Mouse (Mus musculus) monocyte, adult 59 days (primary cell): ENCODE measurements around the gene Gm47995. TPM values are rescaled to one million over a fixed set of nuclear protein-coding genes. Genes with fewer than 3 reads are reported as not detected.

ENCODE experiments used
- total RNA-seq, 2 experiments: library from RNA; stranded (reverse); gene quantifications; one replicate each; pipeline ENCODE4 v1.2.4; 2023

Gene Gm47995
- under 1 TPM in 1 of 2 experiments, not detected in 1; 0.61 TPM for total RNA-seq

GRCm38 (mm10) chr1:151198120-151198519, at the start of gene Gm47995:
Gm47995 (plus strand) TSS chr1:151198448.

DNA sequence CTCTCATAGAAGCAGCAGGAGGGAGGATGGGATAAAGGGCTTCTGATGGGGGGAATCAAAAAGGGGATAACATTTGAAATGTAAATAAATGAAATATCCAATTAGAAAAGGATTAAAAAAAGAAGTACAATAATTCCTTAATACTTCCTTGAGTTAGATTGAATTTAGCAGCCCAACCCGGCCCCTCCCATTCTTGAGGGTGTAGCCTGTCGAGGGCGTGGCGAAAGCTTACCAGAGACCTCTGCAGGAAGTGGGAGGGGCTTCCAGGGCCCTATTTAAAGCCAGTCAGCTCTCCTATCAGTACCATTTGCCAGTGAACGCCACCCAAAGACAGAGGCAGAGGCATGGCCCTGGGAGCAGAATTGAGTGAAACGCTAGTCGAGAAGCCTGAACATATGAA, 16.0 kb upstream of the Gm47995 start, which contains the start of gene Gm47985:
Gene Gm47985, plus strand, starts transcription at position 272 of the 400 bp plus-strand sequence.

DNA sequence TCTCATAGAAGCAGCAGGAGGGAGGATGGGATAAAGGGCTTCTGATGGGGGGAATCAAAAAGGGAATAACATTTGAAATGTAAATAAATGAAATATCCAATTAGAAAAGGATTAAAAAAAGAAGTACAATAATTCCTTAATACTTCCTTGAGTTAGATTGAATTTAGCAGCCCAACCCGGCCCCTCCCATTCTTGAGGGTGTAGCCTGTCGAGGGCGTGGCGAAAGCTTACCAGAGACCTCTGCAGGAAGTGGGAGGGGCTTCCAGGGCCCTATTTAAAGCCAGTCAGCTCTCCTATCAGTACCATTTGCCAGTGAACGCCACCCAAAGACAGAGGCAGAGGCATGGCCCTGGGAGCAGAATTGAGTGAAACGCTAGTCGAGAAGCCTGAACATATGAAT, 6.2 kb upstream of the Gm47995 start, which contains the start of gene Gm8947:
Gene Gm8947, plus strand, starts transcription at position 302 of the 400 bp plus-strand sequence.

DNA sequence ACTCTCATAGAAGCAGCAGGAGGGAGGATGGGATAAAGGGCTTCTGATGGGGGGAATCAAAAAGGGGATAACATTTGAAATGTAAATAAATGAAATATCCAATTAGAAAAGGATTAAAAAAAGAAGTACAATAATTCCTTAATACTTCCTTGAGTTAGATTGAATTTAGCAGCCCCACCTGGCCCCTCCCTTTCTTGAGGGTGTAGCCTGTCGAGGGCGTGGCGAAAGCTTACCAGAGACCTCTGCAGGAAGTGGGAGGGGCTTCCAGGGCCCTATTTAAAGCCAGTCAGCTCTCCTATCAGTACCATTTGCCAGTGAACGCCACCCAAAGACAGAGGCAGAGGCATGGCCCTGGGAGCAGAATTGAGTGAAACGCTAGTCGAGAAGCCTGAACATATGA, 5.6 kb downstream of the Gm47995 start, which contains the start of gene 3110040M04Rik:
Gene 3110040M04Rik, plus strand, starts transcription at position 304 of the 400 bp plus-strand sequence.

DNA sequence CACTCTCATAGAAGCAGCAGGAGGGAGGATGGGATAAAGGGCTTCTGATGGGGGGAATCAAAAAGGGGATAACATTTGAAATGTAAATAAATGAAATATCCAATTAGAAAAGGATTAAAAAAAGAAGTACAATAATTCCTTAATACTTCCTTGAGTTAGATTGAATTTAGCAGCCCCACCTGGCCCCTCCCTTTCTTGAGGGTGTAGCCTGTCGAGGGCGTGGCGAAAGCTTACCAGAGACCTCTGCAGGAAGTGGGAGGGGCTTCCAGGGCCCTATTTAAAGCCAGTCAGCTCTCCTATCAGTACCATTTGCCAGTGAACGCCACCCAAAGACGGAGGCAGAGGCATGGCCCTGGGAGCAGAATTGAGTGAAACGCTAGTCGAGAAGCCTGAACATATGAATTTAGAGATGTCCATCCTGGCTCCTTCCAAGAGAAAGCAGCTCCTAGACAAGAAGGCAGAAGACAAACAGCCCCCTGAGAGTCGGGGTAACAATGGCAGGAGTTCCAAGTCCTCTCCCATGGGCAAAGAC, 11.6 kb downstream of the Gm47995 start, which contains the start of gene Gm47996:
Gene Gm47996, plus strand, starts transcription at position 308 of the 532 bp plus-strand sequence.

Other genes starting within 250 kb of the Gm47995 start
- gene Hmcn1, start 205.0 kb upstream of the Gm47995 start, total RNA-seq: not detected
- not detected for gene Gm47985, start 15.9 kb upstream of the Gm47995 start, total RNA-seq
- gene Gm8947, start 6.1 kb upstream of the Gm47995 start, total RNA-seq: not detected
- not detected for gene 3110040M04Rik, start 5.7 kb downstream of the Gm47995 start, total RNA-seq
- under 1 TPM in 1 of 2 experiments, not detected in 1; 0.55 TPM for gene Gm47996, start 11.7 kb downstream of the Gm47995 start, total RNA-seq
- gene Ivns1abp, start 146.0 kb downstream of the Gm47995 start, total RNA-seq: 100 to 1,000 TPM; 175 to 184 TPM
- 10 to 100 TPM; 19.9 to 21.8 TPM for gene Swt1, start 230.0 kb downstream of the Gm47995 start, total RNA-seq
- gene Trmt1l, start 230.1 kb downstream of the Gm47995 start, total RNA-seq: 10 to 100 TPM; 26.1 to 29.3 TPM